Mouse (Mus musculus) hindbrain, embryonic 11.5 days (tissue): Measurements from ENCODE around the gene Hoxc9. TPM values are rescaled to one million over a fixed set of nuclear protein-coding genes. Genes with fewer than 3 reads are reported as not detected.

Source experiments
- ATAC-seq: fragments of 200-750 bp; cut with Nextera tagmentation; 2 replicates; pipeline ENCODE4 v1.8.0; 2017; ENCODE audit warnings: mild to moderate bottlenecking, moderate TSS enrichment, moderate library complexity; ENCODE audit not compliant: low FRiP score
- DNase-seq: peaks from one replicate; pipeline ENCODE4 v3.0.0-alpha.2; 2015; ENCODE audit warnings: low spot score
- H3K27ac ChIP-seq: fragments of 300-500 bp; sonication (generic); 2 replicates; pipeline ENCODE4 v1.5.1; 2014; ENCODE audit warnings: mild to moderate bottlenecking, low read depth, low read length
- H3K27me3 ChIP-seq: fragments of 300-500 bp; sonication (generic); 2 replicates; pipeline ENCODE4 v1.6.1; 2014; ENCODE audit warnings: mild to moderate bottlenecking, low read length, moderate library complexity, mixed read lengths; ENCODE audit not compliant: control insufficient read depth, insufficient read depth
- H3K36me3 ChIP-seq: fragments of 300-500 bp; sonication (generic); 2 replicates; pipeline ENCODE4 v1.6.1; 2014; ENCODE audit warnings: mild to moderate bottlenecking, low read length, moderate library complexity, mixed read lengths; ENCODE audit not compliant: control insufficient read depth, insufficient read depth
- H3K4me1 ChIP-seq: fragments of 300-500 bp; sonication (generic); replicated peaks from 2 replicates; pipeline ENCODE4 v1.6.1; 2014; ENCODE audit warnings: low read length, mixed read lengths; ENCODE audit not compliant: control insufficient read depth, insufficient read depth
- H3K4me2 ChIP-seq: fragments of 300-500 bp; sonication (generic); replicated peaks from 2 replicates; pipeline ENCODE4 v1.6.1; 2014; ENCODE audit warnings: mild to moderate bottlenecking, low read depth, low read length
- H3K4me3 ChIP-seq: fragments of 300-500 bp; sonication (generic); 2 replicates; pipeline ENCODE4 v1.5.1; 2014; ENCODE audit warnings: low read depth, low read length
- H3K9ac ChIP-seq: fragments of 300-500 bp; sonication (generic); 2 replicates; pipeline ENCODE4 v1.6.1; 2014; ENCODE audit warnings: low read depth, low read length
- H3K9me3 ChIP-seq: fragments of 300-500 bp; sonication (generic); 2 replicates; pipeline ENCODE4 v1.6.1; 2016; ENCODE audit warnings: low read length; ENCODE audit not compliant: control insufficient read depth
- WGBS: fragments of 180-500 bp; shearing (Covaris S2); extraction: QIAGEN DNeasy Blood & Tissue Kit; methylation state at CpG from one replicate; pipeline ENCODE4 v1.1.7; 2014; 5-methylcytosine and 5-hydroxymethylcytosine counted together
- polyA plus RNA-seq: library from polyadenylated mRNA; unstranded; fragments of >200 nt; fragmentation: Nextera tagmentation; extraction: Ambion mirVana; gene quantifications from 2 replicates; pipeline ENCODE4 v1.2.1, GENCODE M21; 2014

Gene Hoxc9
- polyA plus RNA-seq, 1 experiment from 2014 or later: not detected

GRCm38 (mm10) chr15:102954192-102955006 lies 21.8 kb upstream of the Hoxc9 start, which contains the start of gene Hoxc11:
TSS of gene Hoxc11 (plus strand) at chr15:102954427.
- WGBS: under 1% methylated on average over 56 of the region's 57 CpGs
- ATAC-seq: no peak
- Histone ChIP-seq H3K4me3 (no peak within 1 kb of the TSS), H3K4me1 (no peaks in the 10 kb centered on the region), H3K27me3 (peaks cover 98% of the 10 kb centered on the region), H3K4me2 (no peak within 1 kb of the TSS), H3K36me3 (no peaks in the 10 kb centered on the region), H3K27ac (no peak within 1 kb of the TSS), H3K9me3 (no peaks in the 10 kb centered on the region), H3K9ac (no peak within 1 kb of the TSS)
- no peak for DNase-seq

GRCm38 (mm10) chr15:102955007-102955382 lies 21.2 kb upstream of the Hoxc9 start:
- DNase-seq: no peak
- ATAC-seq: no peak
- Histone ChIP-seq H3K4me2 (no peak overlapping the region), H3K27me3 (peaks cover 98% of the 10 kb centered on the region), H3K4me3 (no peak overlapping the region), H3K27ac (no peak overlapping the region), H3K4me1 (no peaks in the 10 kb centered on the region), H3K36me3 (no peaks in the 10 kb centered on the region), H3K9me3 (no peaks in the 10 kb centered on the region), H3K9ac (no peak overlapping the region)
- WGBS: 0% methylated on average over 28 of the region's 28 CpGs

- Histone ChIP-seq H3K4me3 (no peak overlapping the region), H3K4me2 (no peak overlapping the region), H3K27me3 (peaks cover 98% of the 10 kb centered on the region), H3K36me3 (no peaks in the 10 kb centered on the region), H3K9ac (no peak overlapping the region), H3K4me1 (no peaks in the 10 kb centered on the region), H3K27ac (no peak overlapping the region), H3K9me3 (no peaks in the 10 kb centered on the region)
- ATAC-seq (no peak), DNase-seq (no peak)
- WGBS: 0% methylated on average over 39 of the region's 40 CpGs
Measured at GRCm38 (mm10) chr15:102955833-102956640, 20.2 kb upstream of the Hoxc9 start.

- no peak for ATAC-seq
- no peak for DNase-seq
- Histone ChIP-seq H3K4me1 (no peaks in the 10 kb centered on the region), H3K27me3 (peaks cover 98% of the 10 kb centered on the region), H3K27ac (no peak overlapping the region), H3K4me3 (no peak overlapping the region), H3K9me3 (no peaks in the 10 kb centered on the region), H3K4me2 (no peak overlapping the region), H3K9ac (no peak overlapping the region), H3K36me3 (no peaks in the 10 kb centered on the region)
- WGBS: under 1% methylated on average over 12 of the region's 12 CpGs
Measured at GRCm38 (mm10) chr15:102956906-102957305, 19.3 kb upstream of the Hoxc9 start.

GRCm38 (mm10) chr15:102959663-102960191 lies 16.5 kb upstream of the Hoxc9 start:
- H3K36me3 ChIP-seq: no peaks in the 10 kb centered on the region
- no peak overlapping the region for H3K27ac ChIP-seq
- H3K9ac ChIP-seq: no peak overlapping the region
- H3K4me3 ChIP-seq: no peak overlapping the region
- peaks cover 96% of the 10 kb centered on the region for H3K27me3 ChIP-seq
- H3K4me2 ChIP-seq: no peak overlapping the region
- H3K9me3 ChIP-seq: no peaks in the 10 kb centered on the region
- no peak for ATAC-seq
- WGBS: 2% methylated on average over 13 of the region's 13 CpGs
- H3K4me1 ChIP-seq: no peaks in the 10 kb centered on the region
- no peak for DNase-seq

- ATAC-seq (no peak), DNase-seq (no peak)
- Histone ChIP-seq H3K4me1 (no peaks in the 10 kb centered on the region), H3K36me3 (no peaks in the 10 kb centered on the region), H3K4me2 (no peak overlapping the region), H3K27me3 (peaks cover 97% of the 10 kb centered on the region), H3K9ac (no peak overlapping the region), H3K27ac (no peak overlapping the region), H3K4me3 (no peak overlapping the region), H3K9me3 (no peaks in the 10 kb centered on the region)
- WGBS: 6% methylated on average over 6 of the region's 6 CpGs
Measured at GRCm38 (mm10) chr15:102961728-102962127, 14.5 kb upstream of the Hoxc9 start.

GRCm38 (mm10) chr15:102962492-102962891 lies 13.7 kb upstream of the Hoxc9 start:
- peaks cover 97% of the 10 kb centered on the region for H3K27me3 ChIP-seq
- no peak overlapping the region for H3K9ac ChIP-seq
- no peak overlapping the region for H3K4me3 ChIP-seq
- 1% methylated on average over 13 of the region's 13 CpGs for WGBS
- no peak overlapping the region for H3K4me2 ChIP-seq
- DNase-seq (no peak), ATAC-seq (no peak)
- no peaks in the 10 kb centered on the region for H3K9me3 ChIP-seq
- no peaks in the 10 kb centered on the region for H3K4me1 ChIP-seq
- no peak overlapping the region for H3K27ac ChIP-seq
- H3K36me3 ChIP-seq: no peaks in the 10 kb centered on the region

- no peak for ATAC-seq
- Histone ChIP-seq H3K9ac (no peak overlapping the region), H3K4me2 (no peak overlapping the region)
Measured at GRCm38 (mm10) chr15:102963259-102963658, 13.0 kb upstream of the Hoxc9 start.

More at GRCm38 (mm10) chr15:102963259-102963658, 13.0 kb upstream of the Hoxc9 start:
- no peaks in the 10 kb centered on the region for H3K36me3 ChIP-seq
- no peak overlapping the region for H3K4me3 ChIP-seq
- WGBS: under 1% methylated on average over 8 of the region's 8 CpGs
- no peaks in the 10 kb centered on the region for H3K9me3 ChIP-seq
- no peaks in the 10 kb centered on the region for H3K4me1 ChIP-seq
- no peak overlapping the region for H3K27ac ChIP-seq
- no peak for DNase-seq
- peaks cover 96% of the 10 kb centered on the region for H3K27me3 ChIP-seq
